Mouse (Mus musculus) brain, embryonic 14.5 days (tissue): ENCODE results near the gene Wdr43.

ENCODE experiments used
- CTCF ChIP-seq: fragments of 200-500 bp; IDR thresholded peaks from 2 replicates; pipeline ENCODE4 v1.5.1; 2012; ENCODE audit warnings: inconsistent platforms, mild to moderate bottlenecking, moderate library complexity, borderline replicate concordance; ENCODE audit not compliant: insufficient read depth, insufficient read length; ENCODE audit errors: extremely low read depth
- POLR2A ChIP-seq: fragments of 200-500 bp; IDR thresholded peaks from 2 replicates; pipeline ENCODE4 v1.6.1; 2012; ENCODE audit warnings: mild to moderate bottlenecking, inconsistent platforms, borderline replicate concordance; ENCODE audit not compliant: poor library complexity, insufficient read depth, insufficient read length, severe bottlenecking; ENCODE audit errors: extremely low read depth

DNA sequence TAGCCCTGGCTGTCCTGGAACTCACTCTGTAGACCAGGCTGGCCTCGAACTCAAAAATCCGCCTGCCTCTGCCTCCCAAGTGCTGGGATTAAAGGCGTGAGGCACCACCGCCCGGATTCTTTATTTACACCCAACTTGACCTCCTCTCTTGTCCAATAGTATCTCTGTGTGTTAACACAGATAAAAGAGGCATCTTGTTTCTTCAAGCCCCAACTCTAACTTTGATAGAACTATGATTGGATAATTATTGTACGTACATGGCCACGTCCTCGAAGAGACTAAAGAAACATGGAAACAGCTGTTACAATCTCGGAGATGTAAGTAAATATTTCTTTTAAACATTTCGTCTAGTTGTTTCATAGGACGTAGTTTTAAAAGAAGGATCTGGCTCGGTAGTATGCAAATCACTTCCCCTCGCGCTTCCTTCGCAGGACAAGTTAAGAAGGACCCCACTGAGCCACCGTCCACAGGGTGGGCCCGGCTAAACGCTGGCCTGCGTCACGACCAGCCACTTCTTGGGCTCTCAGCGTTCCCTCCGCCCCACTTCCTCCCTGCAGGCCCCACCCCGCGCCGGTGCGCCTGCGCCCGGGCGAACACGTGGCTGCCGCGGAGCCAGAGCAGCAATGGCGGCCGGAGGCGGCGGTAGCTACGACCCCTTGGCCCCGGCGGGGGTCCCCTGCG is at the start of gene Wdr43:
- TF ChIP-seq CTCF = no peak
- peak; percentile 93 for TF ChIP-seq POLR2A
